Mouse (Mus musculus) small intestine, adult 2 months (tissue): ENCODE results near the gene Naaladl1. TPM values are rescaled to one million over a fixed set of nuclear protein-coding genes. Genes with fewer than 3 reads are reported as not detected.
"Not testable (repeated sequence)": the region's sequence is repeated elsewhere in the genome, so short reads cannot be mapped to it uniquely, and the experiment has no call there.

Experiments used
- H3K27ac ChIP-seq: fragments of 200-500 bp; 2 replicates; pipeline ENCODE4 v1.5.1; 2012; ENCODE audit warnings: low read depth, low read length, control low read depth, inconsistent platforms; ENCODE audit not compliant: insufficient read depth
- H3K27me3 ChIP-seq: fragments of 200-500 bp; 2 replicates; pipeline ENCODE4 v1.6.1; 2012; ENCODE audit warnings: mild to moderate bottlenecking, moderate library complexity, low read length, inconsistent platforms; ENCODE audit not compliant: control insufficient read depth, insufficient read depth
- H3K36me3 ChIP-seq: fragments of 200-500 bp; 2 replicates; pipeline ENCODE4 v1.6.1; 2012; ENCODE audit warnings: mild to moderate bottlenecking, low read length, control low read depth, inconsistent platforms; ENCODE audit not compliant: control insufficient read depth, insufficient read depth
- H3K4me1 ChIP-seq: fragments of 200-500 bp; 2 replicates; pipeline ENCODE4 v1.6.1; 2012; ENCODE audit warnings: low read length, inconsistent platforms, mixed read lengths; ENCODE audit not compliant: control insufficient read depth, insufficient read depth, insufficient read length
- H3K4me3 ChIP-seq: fragments of 200-500 bp; 2 replicates; pipeline ENCODE4 v1.5.1; 2012; ENCODE audit warnings: low read depth, mild to moderate bottlenecking, control low read depth, inconsistent platforms, low read length, moderate library complexity
- CTCF ChIP-seq: fragments of 200-500 bp; IDR thresholded peaks from 2 replicates; pipeline ENCODE4 v1.5.1; 2012; ENCODE audit warnings: low read depth, mild to moderate bottlenecking, control low read depth, inconsistent platforms, low read length, moderate library complexity, mixed read lengths; ENCODE audit not compliant: insufficient replicate concordance, insufficient read length; ENCODE audit errors: extremely low read depth
- POLR2A ChIP-seq: fragments of 200-500 bp; IDR thresholded peaks from 2 replicates; pipeline ENCODE4 v1.6.1; 2012; ENCODE audit warnings: low read depth, mild to moderate bottlenecking, control low read depth, inconsistent platforms, low read length, moderate library complexity
- WGBS: fragments of 180-500 bp; shearing (Covaris S2); methylation state at CpG from one replicate; pipeline ENCODE4 v1.1.7; 2018; 5-methylcytosine and 5-hydroxymethylcytosine counted together
- polyA plus RNA-seq: library from polyadenylated mRNA; depleted of rRNA; stranded (reverse); fragments of >200 nt; gene quantifications from 2 replicates; pipeline ENCODE4 v1.2.3, GENCODE M21; 2012

Gene Naaladl1
- polyA plus RNA-seq, 1 experiment, result 1,874 TPM

GRCm38 (mm10) chr19:6132171-6132827 is 26.7 kb downstream of the Naaladl1 start:
- Histone ChIP-seq H3K27me3 (no peaks in the 10 kb centered on the region), H3K36me3 (0 out of 2 replicates have a peak, but pooled peaks cover 2% of the 10 kb centered on the region), H3K4me3 (no peak overlapping the region), H3K27ac (no peak overlapping the region), H3K4me1 (no peaks in the 10 kb centered on the region)
- no peak for TF ChIP-seq POLR2A
- TF ChIP-seq CTCF, result no peak
- WGBS, result 81% methylated on average over 7 of the region's 7 CpGs

DNA sequence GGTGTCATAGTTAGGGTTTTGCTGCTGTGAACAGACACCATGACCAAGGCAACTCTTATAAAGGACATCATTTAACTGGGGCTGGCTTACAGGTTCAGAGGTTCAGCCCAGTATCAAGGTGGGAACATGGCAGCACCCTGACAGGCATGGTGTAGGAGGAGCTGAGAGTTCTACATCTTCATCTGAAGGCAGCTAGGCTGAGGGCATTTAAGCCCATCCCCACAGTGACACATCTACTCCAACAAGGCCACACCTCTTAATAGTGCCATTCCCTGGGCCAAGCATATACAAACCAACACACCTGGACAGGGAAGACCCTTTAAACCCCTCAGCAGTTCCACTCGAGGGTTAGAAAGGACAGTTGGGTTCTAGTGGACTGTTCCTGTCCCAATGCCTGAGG is 27.6 kb downstream of the Naaladl1 start:
- H3K4me1 ChIP-seq, H3K27ac ChIP-seq, H3K36me3 ChIP-seq, H3K27me3 ChIP-seq, H3K4me3 ChIP-seq: not testable (repeated sequence)
- WGBS, result 33% methylated on average over 1 of the region's 1 CpGs

GRCm38 (mm10) chr19:6136397-6136796 is 30.8 kb downstream of the Naaladl1 start:
- H3K36me3 ChIP-seq, result peaks cover 3% of the 10 kb centered on the region; the same call in 1 of the 2 replicates
- H3K4me1 ChIP-seq, result no peaks in the 10 kb centered on the region
- no peaks in the 10 kb centered on the region for H3K27me3 ChIP-seq
- TF ChIP-seq CTCF, result no peak
- no peak overlapping the region for H3K27ac ChIP-seq
- 90% methylated on average over 3 of the region's 3 CpGs for WGBS
- no peak overlapping the region for H3K4me3 ChIP-seq

DNA sequence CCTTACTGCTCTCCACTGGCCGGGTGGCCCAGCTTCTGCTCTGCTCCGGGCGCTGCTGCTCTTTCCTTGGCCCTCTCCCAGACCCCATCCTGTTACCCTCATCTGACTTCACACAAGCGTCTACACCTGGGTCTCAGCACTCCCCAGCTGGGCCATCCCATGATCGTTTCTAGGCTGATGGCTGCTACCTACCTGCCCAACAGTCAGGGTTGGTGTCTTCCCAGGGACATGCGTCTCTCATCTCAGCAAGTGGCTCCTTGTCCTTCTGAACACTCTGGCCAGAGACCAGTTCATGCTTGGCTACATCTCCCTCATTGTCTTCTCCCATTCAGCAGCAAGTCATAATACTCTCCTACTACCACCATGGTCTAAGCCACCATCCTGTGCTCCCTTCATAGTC is 34.1 kb downstream of the Naaladl1 start:
- TF ChIP-seq CTCF (no peak), POLR2A (no peak)
- Histone ChIP-seq H3K4me3 (no peak overlapping the region), H3K36me3 (peaks cover 3% of the 10 kb centered on the region; the same call in 1 of the 2 replicates), H3K27me3 (no peaks in the 10 kb centered on the region), H3K4me1 (no peaks in the 10 kb centered on the region), H3K27ac (no peak overlapping the region)
- 92% methylated on average over 6 of the region's 6 CpGs for WGBS

DNA sequence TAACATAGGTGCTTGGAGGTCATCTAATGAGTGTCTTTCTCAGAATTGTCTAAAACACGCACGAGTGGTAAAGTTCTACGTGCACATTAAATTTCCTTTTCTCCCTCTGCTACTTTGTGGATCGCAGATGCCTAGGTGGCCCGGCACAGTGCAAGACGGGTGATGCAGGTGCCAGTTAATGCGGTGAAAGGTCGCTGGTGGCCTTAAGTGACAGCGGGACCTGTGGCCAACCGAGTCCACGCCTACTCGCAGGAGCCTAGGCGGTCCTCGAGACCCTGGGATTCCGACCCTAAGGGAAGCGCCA is 34.7 kb downstream of the Naaladl1 start:
- H3K4me3 ChIP-seq, result peak overlapping the region; percentile 80
- H3K27me3 ChIP-seq, result no peaks in the 10 kb centered on the region
- TF ChIP-seq CTCF, result no peak
- TF ChIP-seq POLR2A, result no peak
- WGBS, result under 1% methylated on average over 16 of the region's 16 CpGs
- no peaks in the 10 kb centered on the region for H3K4me1 ChIP-seq
- peaks cover 3% of the 10 kb centered on the region; the same call in 1 of the 2 replicates for H3K36me3 ChIP-seq
- H3K27ac ChIP-seq, result peak overlapping the region; percentile 93

- Histone ChIP-seq H3K4me3 (peak within 1 kb of the TSS; percentile 80), H3K27me3 (no peaks in the 10 kb centered on the region), H3K27ac (peak within 1 kb of the TSS; percentile 93), H3K36me3 (peaks cover 3% of the 10 kb centered on the region; the same call in 1 of the 2 replicates), H3K4me1 (no peaks in the 10 kb centered on the region)
- WGBS, result 1% methylated on average over 68 of the region's 68 CpGs
- no peak; the same call in 1 of the 2 replicates for TF ChIP-seq CTCF
- no peak for TF ChIP-seq POLR2A
Observed at GRCm38 (mm10) chr19:6140678-6141393, 35.3 kb downstream of the Naaladl1 start, which contains the start of gene Batf2. TSS of gene Batf2 (plus strand) at chr19:6140983.

- WGBS, result 1% methylated on average over 15 of the region's 15 CpGs
- TF ChIP-seq POLR2A (0 out of 2 replicates have a peak, but pooled peaks have one; percentile 12), CTCF (peak; percentile 65; the same call in 1 of the 2 replicates)
- H3K36me3 ChIP-seq, result peaks cover 3% of the 10 kb centered on the region; the same call in 1 of the 2 replicates
- H3K27me3 ChIP-seq, result no peaks in the 10 kb centered on the region
- peak within 1 kb of the TSS; percentile 80 for H3K4me3 ChIP-seq
- H3K27ac ChIP-seq, result peak within 1 kb of the TSS; percentile 93
- no peaks in the 10 kb centered on the region for H3K4me1 ChIP-seq
Observed at GRCm38 (mm10) chr19:6141394-6141749, 35.8 kb downstream of the Naaladl1 start, which contains the start of gene Arl2. TSS of gene Arl2 (minus strand) at chr19:6141548.

DNA sequence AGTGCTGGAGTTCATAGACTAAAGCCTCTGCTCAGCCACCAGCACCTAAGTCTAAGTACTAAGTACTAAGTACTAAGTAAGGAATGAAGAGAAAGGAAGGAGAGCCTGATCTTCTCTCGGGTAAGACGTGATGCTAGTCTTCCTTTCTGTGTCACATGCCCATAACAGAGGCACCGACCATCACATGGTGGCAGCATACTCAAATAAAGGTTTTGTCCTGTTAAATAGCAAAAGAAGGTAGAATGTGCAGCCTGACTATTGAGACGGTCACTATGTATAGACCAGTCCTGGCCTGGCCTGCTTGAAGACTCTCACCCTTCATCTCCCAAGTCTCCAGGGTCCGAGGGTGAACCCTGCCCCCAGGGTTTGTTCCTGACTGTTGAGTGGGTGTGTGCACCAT is 39.3 kb downstream of the Naaladl1 start:
- no peaks in the 10 kb centered on the region for H3K36me3 ChIP-seq
- 58% methylated on average over 5 of the region's 5 CpGs for WGBS
- no peak overlapping the region for H3K27ac ChIP-seq
- TF ChIP-seq POLR2A (no peak), CTCF (no peak)
- H3K4me3 ChIP-seq, result no peak overlapping the region
- H3K4me1 ChIP-seq, result no peaks in the 10 kb centered on the region
- H3K27me3 ChIP-seq, result no peaks in the 10 kb centered on the region
